Mouse (Mus musculus): ENCODE measurements around the gene Plau. TPM values are rescaled to one million over a fixed set of nuclear protein-coding genes. Genes with fewer than 3 reads are reported as not detected.

Gene Plau
- 75.9 and 142 TPM in 2 replicates for polyA plus RNA-seq (2011; ENCODE audit: insufficient read length, low read depth, missing spikeins)

- Histone ChIP-seq H3K4me3 (ENCODE audit: insufficient read depth, low read length) (peak within 1 kb of the TSS; percentile 65), H3K4me1 (ENCODE audit: control insufficient read depth, insufficient read depth, low read length) (peaks cover 14% of the 10 kb centered on the region), H3K27ac (ENCODE audit: insufficient read depth, low read length) (peak within 1 kb of the TSS; percentile 12; the same call in 1 of the 2 replicates)
- TF ChIP-seq CTCF (IDR thresholded peaks at IDR 0.05; ENCODE audit: borderline replicate concordance, insufficient read depth, low read length) (no peak), POLR2A (IDR thresholded peaks at IDR 0.05; ENCODE audit: low read depth, low read length) (peak; percentile 99)
Measured at GRCm38 (mm10) chr14:20836171-20836904, at the start of gene Plau. Gene Plau (plus strand): TSS chr14:20836660.

- Histone ChIP-seq H3K4me1 (ENCODE audit: control insufficient read depth, insufficient read depth, low read length) (0 out of 2 replicates have a peak, but pooled peaks cover 3% of the 10 kb centered on the region), H3K27ac (ENCODE audit: insufficient read depth, low read length) (no peak overlapping the region), H3K4me3 (ENCODE audit: insufficient read depth, low read length) (no peak overlapping the region)
- TF ChIP-seq POLR2A (IDR thresholded peaks at IDR 0.05; ENCODE audit: low read depth, low read length), result no peak
- no peak for TF ChIP-seq CTCF (IDR thresholded peaks at IDR 0.05; ENCODE audit: borderline replicate concordance, insufficient read depth, low read length)
Measured at GRCm38 (mm10) chr14:20788151-20788550, 48.3 kb upstream of the Plau start.

GRCm38 (mm10) chr14:20789593-20789992 lies 46.9 kb upstream of the Plau start:
- TF ChIP-seq CTCF (IDR thresholded peaks at IDR 0.05; ENCODE audit: borderline replicate concordance, insufficient read depth, low read length) (no peak), POLR2A (IDR thresholded peaks at IDR 0.05; ENCODE audit: low read depth, low read length) (no peak)
- no peak overlapping the region for H3K4me3 ChIP-seq (ENCODE audit: insufficient read depth, low read length)
- 0 out of 2 replicates have a peak, but pooled peaks cover 3% of the 10 kb centered on the region for H3K4me1 ChIP-seq (ENCODE audit: control insufficient read depth, insufficient read depth, low read length)
- no peak overlapping the region for H3K27ac ChIP-seq (ENCODE audit: insufficient read depth, low read length)

GRCm38 (mm10) chr14:20790445-20790844 lies 46.0 kb upstream of the Plau start:
- H3K4me3 ChIP-seq (ENCODE audit: insufficient read depth, low read length), result no peak overlapping the region
- H3K4me1 ChIP-seq (ENCODE audit: control insufficient read depth, insufficient read depth, low read length), result 0 out of 2 replicates have a peak, but pooled peaks cover 3% of the 10 kb centered on the region
- H3K27ac ChIP-seq (ENCODE audit: insufficient read depth, low read length), result no peak overlapping the region
- TF ChIP-seq POLR2A (IDR thresholded peaks at IDR 0.05; ENCODE audit: low read depth, low read length), result no peak
- TF ChIP-seq CTCF (IDR thresholded peaks at IDR 0.05; ENCODE audit: borderline replicate concordance, insufficient read depth, low read length), result no peak

- Histone ChIP-seq H3K4me1 (ENCODE audit: control insufficient read depth, insufficient read depth, low read length) (peaks cover 5% of the 10 kb centered on the region), H3K27ac (ENCODE audit: insufficient read depth, low read length) (no peak overlapping the region), H3K4me3 (ENCODE audit: insufficient read depth, low read length) (no peak overlapping the region)
- no peak for TF ChIP-seq POLR2A (IDR thresholded peaks at IDR 0.05; ENCODE audit: low read depth, low read length)
- no peak for TF ChIP-seq CTCF (IDR thresholded peaks at IDR 0.05; ENCODE audit: borderline replicate concordance, insufficient read depth, low read length)
Measured at GRCm38 (mm10) chr14:20790996-20791395, 45.5 kb upstream of the Plau start.

GRCm38 (mm10) chr14:20791511-20792242 lies 44.8 kb upstream of the Plau start:
- Histone ChIP-seq H3K4me1 (ENCODE audit: control insufficient read depth, insufficient read depth, low read length) (peaks cover 7% of the 10 kb centered on the region), H3K27ac (ENCODE audit: insufficient read depth, low read length) (no peak overlapping the region), H3K4me3 (ENCODE audit: insufficient read depth, low read length) (peak overlapping the region; percentile 53)
- TF ChIP-seq POLR2A (IDR thresholded peaks at IDR 0.05; ENCODE audit: low read depth, low read length) (no peak), CTCF (IDR thresholded peaks at IDR 0.05; ENCODE audit: borderline replicate concordance, insufficient read depth, low read length) (no peak)

GRCm38 (mm10) chr14:20792243-20792921 lies 44.1 kb upstream of the Plau start:
- H3K27ac ChIP-seq (ENCODE audit: insufficient read depth, low read length), result no peak overlapping the region
- peak overlapping the region; percentile 53 for H3K4me3 ChIP-seq (ENCODE audit: insufficient read depth, low read length)
- H3K4me1 ChIP-seq (ENCODE audit: control insufficient read depth, insufficient read depth, low read length), result peaks cover 7% of the 10 kb centered on the region
- no peak for TF ChIP-seq CTCF (IDR thresholded peaks at IDR 0.05; ENCODE audit: borderline replicate concordance, insufficient read depth, low read length)
- no peak for TF ChIP-seq POLR2A (IDR thresholded peaks at IDR 0.05; ENCODE audit: low read depth, low read length)

- TF ChIP-seq CTCF (IDR thresholded peaks at IDR 0.05; ENCODE audit: borderline replicate concordance, insufficient read depth, low read length) (no peak), POLR2A (IDR thresholded peaks at IDR 0.05; ENCODE audit: low read depth, low read length) (no peak)
- Histone ChIP-seq H3K27ac (ENCODE audit: insufficient read depth, low read length) (no peak overlapping the region), H3K4me1 (ENCODE audit: control insufficient read depth, insufficient read depth, low read length) (peaks cover 7% of the 10 kb centered on the region), H3K4me3 (ENCODE audit: insufficient read depth, low read length) (peak overlapping the region; percentile 53)
Measured at GRCm38 (mm10) chr14:20792922-20793757, 43.3 kb upstream of the Plau start.
